In the genomic region with DNA sequence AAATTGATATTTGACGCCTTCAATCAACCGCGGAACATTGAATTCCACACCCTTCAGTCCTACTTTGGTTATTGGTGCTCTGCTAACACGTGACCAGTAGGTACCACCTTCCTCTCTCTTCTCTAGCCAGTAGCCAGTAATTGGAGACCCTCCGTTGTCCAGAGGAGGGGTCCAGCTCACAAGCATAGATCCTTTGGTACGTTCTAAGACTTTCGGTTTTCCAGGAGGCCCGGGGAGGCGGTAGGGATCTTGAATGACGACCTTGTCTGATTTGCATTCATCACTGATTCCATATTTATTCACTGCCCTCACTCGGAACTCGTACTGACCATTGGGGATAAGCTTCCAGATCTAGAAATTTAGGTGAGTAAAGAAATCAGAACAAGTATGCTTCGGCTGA, we compare ENCODE assay signal across 22 mouse cellular contexts.
DNase-seq lines count a peak whose midpoint lies in the region; ATAC-seq and TF ChIP-seq lines count a peak whose summit lies in the region.
"Had no signal": no experiment of that assay in that cellular context is flagged by ENCODE, and none has a peak within 500 bp of the region (broad histone marks: within the 10 kb centered on the region; RNA-seq: fewer than 3 reads in every experiment).

No protein-coding gene starts in this region.

- H3K27me3 ChIP-seq in embryonic facial prominence, embryonic 14.5 days (replicated peaks; ENCODE audit: control insufficient read depth, insufficient read depth, low read length) = no peaks in the 10 kb centered on the region
- H3K27me3 ChIP-seq in embryonic facial prominence, embryonic 10.5 days (replicated peaks; ENCODE audit: low read depth, poor library complexity, severe bottlenecking) = no peaks in the 10 kb centered on the region
- H3K27me3 ChIP-seq in heart, embryonic 10.5 days (ENCODE audit: insufficient read depth, poor library complexity, severe bottlenecking) = no peaks in the 10 kb centered on the region
- no peaks in the 10 kb centered on the region for H3K27me3 ChIP-seq in limb, embryonic 14.5 days (ENCODE audit: control insufficient read depth, insufficient read depth, low read length)
- H3K27me3 ChIP-seq in limb, embryonic 10.5 days (ENCODE audit: low read depth, poor library complexity, severe bottlenecking) = no peaks in the 10 kb centered on the region
- H3K27me3 ChIP-seq: CH12.LX had no signal

- H3K9me3 ChIP-seq in embryonic facial prominence, embryonic 14.5 days (ENCODE audit: control insufficient read depth, low read length) = peaks cover 15% of the 10 kb centered on the region; the same call in 1 of the 2 replicates
- H3K9me3 ChIP-seq in embryonic facial prominence, embryonic 10.5 days = peaks cover 4% of the 10 kb centered on the region; the same call in 1 of the 2 replicates
- H3K9me3 ChIP-seq in heart, embryonic 10.5 days = no peaks in the 10 kb centered on the region
- no peaks in the 10 kb centered on the region for H3K9me3 ChIP-seq in limb, embryonic 14.5 days (ENCODE audit: control insufficient read depth, low read length)
- no peaks in the 10 kb centered on the region for H3K9me3 ChIP-seq in limb, embryonic 10.5 days (replicated peaks)

- ATAC-seq in embryonic facial prominence, embryonic 14.5 days (ENCODE audit: low read depth) = no peak
- ATAC-seq in limb, embryonic 14.5 days (ENCODE audit: low FRiP score, low read depth) = peak; percentile 73
- ATAC-seq: activated CD4-positive, CD25-positive, alpha-beta regulatory T cell, adult 4 months; CD4-positive, CD25-positive, alpha-beta regulatory T cell, adult 4 months; Patski had no signal

- no peaks in the 10 kb centered on the region for H3K36me3 ChIP-seq in embryonic facial prominence, embryonic 14.5 days (ENCODE audit: control insufficient read depth, insufficient read depth, low read length)
- H3K36me3 ChIP-seq in embryonic facial prominence, embryonic 10.5 days (replicated peaks) = no peaks in the 10 kb centered on the region
- H3K36me3 ChIP-seq in heart, embryonic 10.5 days = peaks cover 86% of the 10 kb centered on the region
- no peaks in the 10 kb centered on the region for H3K36me3 ChIP-seq in limb, embryonic 14.5 days (ENCODE audit: control insufficient read depth, insufficient read depth, low read length)
- H3K36me3 ChIP-seq in limb, embryonic 10.5 days = no peaks in the 10 kb centered on the region
- H3K36me3 ChIP-seq: G1E had no signal

- DNase-seq in embryonic facial prominence, embryonic 14.5 days (ENCODE audit: low spot score) = peak; percentile 2
- no peak for DNase-seq in embryonic facial prominence, embryonic 10.5 days (ENCODE audit: low spot score)
- DNase-seq in heart, adult 11 months = peak; percentile 77
- no peak for DNase-seq in heart, embryonic 10.5 days (ENCODE audit: low spot score)
- no peak for DNase-seq in limb, embryonic 14.5 days (ENCODE audit: low spot score)
- DNase-seq in limb, embryonic 10.5 days (ENCODE audit: low spot score) = no peak
- DNase-seq in forelimb bud, embryonic 11.5 days (ENCODE audit: low read depth, low spot score) = peak; percentile 5
- DNase-seq in thymus, postnatal 0 days (ENCODE audit: low spot score) = no peak
- DNase-seq: adrenal gland, adult 2 months; adrenal gland, adult 8-10 months; adrenal gland, postnatal 10 days; adrenal gland, postnatal 14 days; adrenal gland, postnatal 25 days; adrenal gland, postnatal 36 days; B cell, adult 2 months; cerebellum, adult 11 months; cerebellum, adult 11-12 months had no signal

- no peak overlapping the region for H3K9ac ChIP-seq in embryonic facial prominence, embryonic 14.5 days (ENCODE audit: low read depth, low read length)
- no peak overlapping the region for H3K9ac ChIP-seq in limb, embryonic 14.5 days (ENCODE audit: low read depth, low read length, severe bottlenecking)

- 84% methylated on average over 13 of the region's 13 CpGs for WGBS in embryonic facial prominence, embryonic 14.5 days
- WGBS in embryonic facial prominence, embryonic 10.5 days = 89% methylated on average over 13 of the region's 13 CpGs
- 90% methylated on average over 13 of the region's 13 CpGs for WGBS in heart, embryonic 10.5 days
- WGBS in limb, embryonic 14.5 days = 88% methylated on average over 13 of the region's 13 CpGs
- 94% methylated on average over 13 of the region's 13 CpGs for WGBS in limb, embryonic 10.5 days

- H3K4me1 ChIP-seq in embryonic facial prominence, embryonic 14.5 days (ENCODE audit: control insufficient read depth, insufficient read depth, low read length) = no peaks in the 10 kb centered on the region
- H3K4me1 ChIP-seq in embryonic facial prominence, embryonic 10.5 days = no peaks in the 10 kb centered on the region
- no peaks in the 10 kb centered on the region for H3K4me1 ChIP-seq in heart, embryonic 10.5 days
- H3K4me1 ChIP-seq in limb, embryonic 14.5 days (ENCODE audit: control insufficient read depth, insufficient read depth, low read length) = no peaks in the 10 kb centered on the region
- no peaks in the 10 kb centered on the region for H3K4me1 ChIP-seq in limb, embryonic 10.5 days

- H3K27ac ChIP-seq in embryonic facial prominence, embryonic 14.5 days (replicated peaks; ENCODE audit: low read depth, low read length) = no peak overlapping the region
- no peak overlapping the region for H3K27ac ChIP-seq in embryonic facial prominence, embryonic 10.5 days (replicated peaks)
- no peak overlapping the region for H3K27ac ChIP-seq in heart, embryonic 10.5 days
- H3K27ac ChIP-seq in limb, embryonic 14.5 days (replicated peaks; ENCODE audit: low read depth, low read length) = no peak overlapping the region
- no peak overlapping the region for H3K27ac ChIP-seq in limb, embryonic 10.5 days

- no peak overlapping the region for H3K4me3 ChIP-seq in embryonic facial prominence, embryonic 14.5 days (ENCODE audit: low read depth, low read length)
- no peak overlapping the region for H3K4me3 ChIP-seq in embryonic facial prominence, embryonic 10.5 days
- no peak overlapping the region for H3K4me3 ChIP-seq in heart, embryonic 10.5 days
- H3K4me3 ChIP-seq in limb, embryonic 14.5 days (replicated peaks; ENCODE audit: low read length) = no peak overlapping the region
- no peak overlapping the region for H3K4me3 ChIP-seq in limb, embryonic 10.5 days

- no peak overlapping the region for H3K4me2 ChIP-seq in embryonic facial prominence, embryonic 14.5 days (ENCODE audit: low read depth, low read length)
- no peak overlapping the region for H3K4me2 ChIP-seq in limb, embryonic 14.5 days (replicated peaks; ENCODE audit: low read depth, low read length, severe bottlenecking)

- TF ChIP-seq POLR2A in limb, embryonic 14.5 days (IDR thresholded peaks at IDR 0.05; ENCODE audit: borderline replicate concordance, extremely low read depth, insufficient read depth, insufficient read length) = no peak

Comparison
In these comparisons a context has a peak if more than half of its experiments do, and no peak if none do; other contexts are left out.
1. DNase-seq: peak in embryonic facial prominence, embryonic 14.5 days (single experiment), heart, adult 11 months (single experiment) and forelimb bud, embryonic 11.5 days (single experiment); none in embryonic facial prominence, embryonic 10.5 days (single experiment), heart, embryonic 10.5 days (single experiment), limb, embryonic 14.5 days (single experiment), limb, embryonic 10.5 days (single experiment) and thymus, postnatal 0 days (single experiment).